Mouse (Mus musculus) G1E (cell line): ENCODE measurements at regions not wholly inside any gene's neighbourhood (a gene's known extent, or its start where the extent isn't known, plus 50 kb on each side); places are given as distances from the start of the nearest gene placed in this dataset.

ENCODE experiments used
- CTCF ChIP-seq: IDR thresholded peaks from 2 replicates; pipeline ENCODE4 v1.5.1; 2012; ENCODE audit warnings: low read depth, low read length, inconsistent platforms, mixed read lengths
- TAL1 ChIP-seq: conservative IDR thresholded peaks from 2 replicates; pipeline ENCODE4 v1.6.1; 2012; ENCODE audit warnings: low read depth, low read length, inconsistent platforms, mixed read lengths

DNA sequence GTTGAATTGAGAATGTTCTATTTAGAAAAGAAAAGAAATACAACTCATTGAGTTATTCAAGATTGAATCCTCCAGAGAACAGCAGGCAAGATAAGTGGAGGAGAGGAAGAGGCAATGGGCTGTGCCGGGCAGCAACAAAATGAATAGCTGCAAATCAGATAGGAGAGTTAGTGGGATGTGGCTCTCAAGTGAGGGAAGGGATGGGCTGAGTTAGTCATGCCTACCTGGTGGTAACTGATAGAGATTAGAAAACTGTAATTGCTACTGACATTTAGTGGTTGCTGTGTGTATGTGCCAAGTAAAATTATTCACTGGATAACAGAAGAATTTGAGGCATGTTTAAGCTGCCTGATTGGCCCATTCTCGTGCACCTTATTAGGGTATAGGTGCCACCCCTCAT, 179.3 kb downstream of the Calcrl start:
- no peak for TF ChIP-seq CTCF
- no peak for TF ChIP-seq TAL1
